Mouse (Mus musculus) thymus, adult 2 months (tissue): ENCODE results near the gene Wfdc8.

Source experiments
- CTCF ChIP-seq: fragments of 200-500 bp; IDR thresholded peaks from 2 replicates; pipeline ENCODE4 v1.5.1; 2012; ENCODE audit warnings: mild to moderate bottlenecking, control low read depth, low read length, moderate library complexity, borderline replicate concordance; ENCODE audit not compliant: control insufficient read depth, poor library complexity, insufficient read depth; ENCODE audit errors: extremely low read depth
- POLR2A ChIP-seq: fragments of 200-500 bp; IDR thresholded peaks from 2 replicates; pipeline ENCODE4 v1.6.1; 2012; ENCODE audit warnings: mild to moderate bottlenecking, low read length, control low read depth, moderate library complexity; ENCODE audit not compliant: control insufficient read depth, poor library complexity, insufficient read depth; ENCODE audit errors: extremely low read depth

DNA sequence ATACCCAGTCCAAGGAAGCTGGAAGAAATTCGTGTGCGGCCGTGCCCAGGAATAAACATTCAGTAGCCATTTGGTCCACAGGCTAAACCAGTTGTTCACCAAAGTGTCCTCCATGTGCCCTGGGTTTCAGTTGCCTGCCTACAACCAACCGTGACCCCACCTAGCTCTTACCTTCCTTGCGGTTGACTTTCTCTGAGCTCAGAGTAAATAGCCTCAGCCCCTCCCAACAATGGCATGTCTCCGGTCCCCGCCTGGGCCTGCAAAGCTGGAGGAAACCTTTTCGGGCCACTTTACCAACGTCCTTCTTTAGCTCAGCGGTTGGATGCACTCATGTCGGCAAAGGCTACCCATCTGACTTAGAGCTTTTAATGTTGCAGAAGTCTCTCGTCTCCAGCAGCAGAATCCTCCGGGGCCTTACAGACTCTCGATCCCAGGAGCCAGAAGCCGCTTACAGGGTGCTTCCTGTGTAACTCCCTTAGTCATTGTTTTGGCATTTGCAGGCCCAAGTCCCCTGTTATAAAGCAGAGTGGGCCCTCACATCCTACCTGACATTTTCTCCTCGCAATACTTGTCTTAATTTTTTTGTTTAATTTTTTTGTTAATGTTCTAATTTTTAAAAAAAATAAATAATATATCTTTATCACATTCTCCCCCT lies 54.3 kb downstream of the Wfdc8 start:
- TF ChIP-seq POLR2A (no peak), CTCF (no peak)
